Mouse (Mus musculus) midbrain, embryonic 10.5 days (tissue): ENCODE measurements around the gene Serpinb6a. TPM values are rescaled to one million over a fixed set of nuclear protein-coding genes. Genes with fewer than 3 reads are reported as not detected.

Experiments used
- DNase-seq: peaks from one replicate; pipeline ENCODE4 v3.0.0-alpha.2; 2017; ENCODE audit warnings: low spot score
- H3K27ac ChIP-seq: fragments of 300-500 bp; sonication (generic); replicated peaks from 2 replicates; pipeline ENCODE4 v1.5.1; 2016; ENCODE audit warnings: mild to moderate bottlenecking
- H3K27me3 ChIP-seq: fragments of 300-500 bp; sonication (generic); 2 replicates; pipeline ENCODE4 v1.6.1; 2016; ENCODE audit warnings: low read depth, mild to moderate bottlenecking; ENCODE audit not compliant: poor library complexity, severe bottlenecking
- H3K36me3 ChIP-seq: fragments of 300-500 bp; sonication (generic); 2 replicates; pipeline ENCODE4 v1.6.1; 2016; ENCODE audit warnings: mild to moderate bottlenecking, moderate library complexity
- H3K4me1 ChIP-seq: fragments of 300-500 bp; sonication (generic); 2 replicates; pipeline ENCODE4 v1.6.1; 2016
- H3K4me3 ChIP-seq: fragments of 300-500 bp; sonication (generic); 2 replicates; pipeline ENCODE4 v1.5.1; 2016; ENCODE audit warnings: mild to moderate bottlenecking, moderate library complexity
- H3K9me3 ChIP-seq: fragments of 300-500 bp; sonication (generic); replicated peaks from 2 replicates; pipeline ENCODE4 v1.6.1; 2016; ENCODE audit warnings: mild to moderate bottlenecking
- WGBS: fragments of 180-500 bp; shearing (Covaris S2); methylation state at CpG from one replicate; pipeline ENCODE4 v1.1.7; 2016; 5-methylcytosine and 5-hydroxymethylcytosine counted together
- polyA plus RNA-seq: library from polyadenylated mRNA; unstranded; fragments of >200 nt; fragmentation: Nextera tagmentation; extraction: Ambion mirVana; gene quantifications from 2 replicates; pipeline ENCODE4 v1.2.1, GENCODE M21; 2016

Gene Serpinb6a
- polyA plus RNA-seq, 1 experiment from 2014 or later, result 27.6 TPM

DNA sequence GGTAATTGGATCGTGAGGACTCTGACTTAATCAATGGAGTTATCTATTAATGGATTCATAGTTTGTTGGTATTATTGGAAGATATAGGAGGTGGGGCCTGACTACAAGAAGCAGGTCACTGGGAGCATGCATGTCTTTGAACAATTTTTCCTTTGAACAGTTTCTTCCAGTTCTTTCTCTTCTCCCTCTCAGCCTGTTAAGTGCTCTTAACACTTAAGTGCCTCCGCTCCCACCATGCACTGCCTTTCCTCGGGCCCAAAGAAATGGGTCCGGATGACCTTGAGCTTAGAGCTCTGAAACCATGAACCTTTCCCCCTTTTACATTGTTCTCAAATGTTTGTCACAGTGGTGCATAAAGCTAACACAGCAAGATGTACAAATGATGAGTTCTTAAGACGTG lies 34.1 kb upstream of the Serpinb6a start:
- Histone ChIP-seq H3K9me3 (peaks cover 3% of the 10 kb centered on the region; the same call in 1 of the 2 replicates), H3K36me3 (peaks cover 20% of the 10 kb centered on the region), H3K27ac (peak overlapping the region; percentile 97; the same call in 1 of the 2 replicates), H3K27me3 (no peaks in the 10 kb centered on the region), H3K4me1 (peaks cover 25% of the 10 kb centered on the region), H3K4me3 (no peak overlapping the region)
- whole genome bisulfite sequencing, result 79% methylated on average over 5 of the region's 5 CpGs
- no peak for DNase-seq

DNA sequence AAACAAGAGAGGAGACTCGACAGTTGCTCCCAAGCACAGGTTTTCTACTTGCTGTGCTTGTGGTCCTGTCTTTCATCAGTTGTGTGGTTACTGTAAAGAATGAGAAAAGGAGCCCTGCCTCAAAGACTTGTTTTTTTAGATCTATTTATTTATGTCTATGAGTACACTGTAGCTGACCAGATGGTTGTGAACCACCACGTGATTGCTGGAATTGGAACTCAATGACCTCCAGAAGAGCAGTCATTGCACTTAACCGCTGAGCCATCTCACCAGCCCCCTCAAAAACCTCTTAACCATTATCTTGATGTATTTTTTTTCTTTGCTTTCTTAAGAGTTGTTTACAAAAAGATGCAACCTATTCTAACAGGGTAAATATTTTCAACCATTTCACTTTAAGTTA lies 32.8 kb upstream of the Serpinb6a start:
- H3K36me3 ChIP-seq, result peaks cover 22% of the 10 kb centered on the region
- no peak overlapping the region for H3K4me3 ChIP-seq
- H3K27me3 ChIP-seq, result no peaks in the 10 kb centered on the region
- WGBS, result 89% methylated on average over 3 of the region's 3 CpGs
- H3K4me1 ChIP-seq, result peaks cover 24% of the 10 kb centered on the region
- H3K27ac ChIP-seq, result no peak overlapping the region
- DNase-seq, result no peak
- H3K9me3 ChIP-seq, result peaks cover 3% of the 10 kb centered on the region; the same call in 1 of the 2 replicates

DNA sequence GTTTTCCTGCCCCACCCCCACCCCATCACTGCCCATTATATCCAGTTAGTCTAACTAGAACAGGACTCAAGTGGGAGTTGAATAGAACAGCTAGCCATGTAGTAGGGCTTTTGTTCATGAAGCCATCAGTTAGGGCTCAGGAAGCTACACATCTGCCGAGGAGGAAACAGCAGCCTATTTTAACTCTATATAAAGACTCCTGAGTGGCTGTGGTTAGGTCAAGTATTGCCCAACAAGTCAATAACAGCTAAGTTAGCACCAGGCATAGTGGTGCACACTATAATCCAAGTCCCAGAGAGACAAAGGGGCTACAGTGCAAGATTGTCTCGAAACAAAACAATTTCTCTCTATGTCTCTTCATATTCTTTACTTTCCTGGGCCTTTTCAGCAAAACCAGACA lies 29.4 kb upstream of the Serpinb6a start:
- 87% methylated on average over 2 of the region's 2 CpGs for WGBS
- no peak overlapping the region for H3K4me3 ChIP-seq
- no peaks in the 10 kb centered on the region for H3K27me3 ChIP-seq
- no peak for DNase-seq
- no peaks in the 10 kb centered on the region for H3K9me3 ChIP-seq
- peaks cover 26% of the 10 kb centered on the region for H3K36me3 ChIP-seq
- H3K27ac ChIP-seq, result no peak overlapping the region
- H3K4me1 ChIP-seq, result peaks cover 4% of the 10 kb centered on the region

DNA sequence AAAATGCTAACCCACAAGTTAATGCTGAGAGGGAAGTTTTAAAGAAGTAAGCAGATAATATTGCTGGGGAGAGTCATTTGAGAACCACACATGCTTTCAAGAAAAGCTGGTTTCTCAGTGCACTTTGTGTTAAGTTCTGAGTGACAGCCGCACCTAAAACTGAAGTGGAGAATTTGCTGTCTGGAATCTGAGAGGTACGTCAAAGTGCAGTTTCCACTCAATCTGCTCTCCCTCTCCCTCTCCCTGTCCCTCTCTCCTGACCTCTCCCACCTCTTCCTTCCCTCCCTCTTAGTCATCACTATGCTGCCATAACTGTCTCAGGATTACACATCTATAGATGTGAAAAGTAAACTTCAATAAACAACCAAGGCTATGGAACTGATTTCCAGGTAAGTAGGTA lies 19.4 kb upstream of the Serpinb6a start:
- H3K4me1 ChIP-seq, result no peaks in the 10 kb centered on the region
- peaks cover 31% of the 10 kb centered on the region for H3K36me3 ChIP-seq
- no peaks in the 10 kb centered on the region for H3K27me3 ChIP-seq
- no peak overlapping the region for H3K4me3 ChIP-seq
- DNase-seq, result no peak
- H3K27ac ChIP-seq, result no peak overlapping the region
- 91% methylated on average over 2 of the region's 2 CpGs for WGBS
- no peaks in the 10 kb centered on the region for H3K9me3 ChIP-seq

DNA sequence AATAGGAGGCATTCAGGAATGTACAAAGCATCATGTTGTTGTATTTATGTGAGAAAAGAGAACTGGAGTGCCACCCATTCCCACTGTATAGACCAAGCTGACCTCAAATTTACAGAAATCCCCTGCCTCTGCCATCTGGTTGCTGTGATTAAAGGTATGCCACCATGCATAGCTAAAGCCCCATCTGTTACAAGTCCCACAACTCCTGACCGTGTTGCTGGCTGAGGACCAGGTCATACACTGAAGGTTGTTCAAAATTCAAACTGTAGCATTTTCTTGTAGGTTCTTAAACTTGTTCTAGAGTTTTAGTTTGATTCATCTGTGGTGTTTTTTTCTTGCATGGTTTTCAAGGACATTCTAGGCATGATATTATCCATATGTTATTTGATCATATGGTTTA lies 15.9 kb upstream of the Serpinb6a start:
- 95% methylated on average over 1 of the region's 1 CpGs for WGBS
- no peak for DNase-seq
- H3K4me3 ChIP-seq, result no peak overlapping the region
- no peaks in the 10 kb centered on the region for H3K4me1 ChIP-seq
- H3K27ac ChIP-seq, result no peak overlapping the region
- no peaks in the 10 kb centered on the region for H3K9me3 ChIP-seq
- peaks cover 51% of the 10 kb centered on the region for H3K36me3 ChIP-seq
- H3K27me3 ChIP-seq, result no peaks in the 10 kb centered on the region

DNA sequence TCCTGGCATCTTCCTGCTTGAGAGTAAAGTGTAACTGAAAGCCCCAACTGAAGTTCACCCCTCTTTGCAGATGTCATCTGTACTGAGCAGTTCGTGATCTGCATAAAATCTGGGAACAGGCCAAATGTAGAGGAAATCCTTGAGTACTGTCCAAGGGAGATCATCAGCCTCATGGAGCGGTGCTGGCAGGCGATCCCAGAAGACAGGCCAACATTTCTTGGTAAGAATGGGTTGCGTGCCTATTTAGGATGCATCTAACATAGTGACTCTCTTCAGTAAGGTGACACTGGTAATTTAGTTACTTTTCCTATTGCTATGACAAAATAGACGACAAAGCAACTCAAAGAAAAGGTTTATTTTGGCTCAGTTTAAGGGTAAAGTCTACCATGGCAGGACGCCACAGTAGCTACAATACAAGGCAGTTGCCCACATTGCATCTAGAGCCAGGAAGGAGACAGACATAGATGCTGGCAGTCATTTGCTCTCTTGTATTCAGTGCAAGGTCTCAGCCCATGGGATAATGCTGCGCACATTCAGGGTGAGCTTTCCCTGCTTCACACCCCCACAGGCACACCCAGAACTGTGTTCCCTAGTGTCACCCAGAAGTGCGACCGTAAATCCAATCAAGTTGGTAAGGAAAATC lies 14.5 kb upstream of the Serpinb6a start:
- 92% methylated on average over 9 of the region's 9 CpGs for WGBS
- Histone ChIP-seq H3K9me3 (no peaks in the 10 kb centered on the region), H3K27me3 (no peaks in the 10 kb centered on the region), H3K36me3 (peaks cover 49% of the 10 kb centered on the region), H3K4me1 (no peaks in the 10 kb centered on the region), H3K4me3 (no peak overlapping the region), H3K27ac (no peak overlapping the region)
- no peak for DNase-seq

DNA sequence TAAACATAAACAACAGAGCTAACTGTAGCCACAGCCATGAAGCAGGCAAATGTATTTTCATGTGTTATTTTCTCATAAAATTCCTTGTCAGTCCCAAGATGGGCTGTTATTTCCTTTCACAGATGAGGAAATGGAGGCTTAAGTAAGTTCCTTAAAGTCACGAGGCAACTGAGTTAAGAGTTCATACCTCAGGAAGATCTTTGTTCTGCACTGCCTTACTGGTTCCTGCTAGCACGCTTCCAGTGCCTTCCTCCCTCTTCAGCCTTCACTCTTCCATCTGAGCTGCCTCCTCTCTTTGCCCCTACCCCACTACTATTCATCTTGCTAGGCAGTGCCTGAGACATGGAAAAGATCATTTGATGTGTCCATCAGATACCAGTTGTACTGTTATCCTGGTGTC lies 4.6 kb upstream of the Serpinb6a start:
- H3K27me3 ChIP-seq, result no peaks in the 10 kb centered on the region
- no peak overlapping the region for H3K4me3 ChIP-seq
- peaks cover 11% of the 10 kb centered on the region for H3K4me1 ChIP-seq
- no peaks in the 10 kb centered on the region for H3K9me3 ChIP-seq
- 0 out of 2 replicates have a peak, but pooled peaks cover 2% of the 10 kb centered on the region for H3K36me3 ChIP-seq
- WGBS, result 75% methylated on average over 2 of the region's 2 CpGs
- no peak overlapping the region for H3K27ac ChIP-seq
- no peak for DNase-seq

DNA sequence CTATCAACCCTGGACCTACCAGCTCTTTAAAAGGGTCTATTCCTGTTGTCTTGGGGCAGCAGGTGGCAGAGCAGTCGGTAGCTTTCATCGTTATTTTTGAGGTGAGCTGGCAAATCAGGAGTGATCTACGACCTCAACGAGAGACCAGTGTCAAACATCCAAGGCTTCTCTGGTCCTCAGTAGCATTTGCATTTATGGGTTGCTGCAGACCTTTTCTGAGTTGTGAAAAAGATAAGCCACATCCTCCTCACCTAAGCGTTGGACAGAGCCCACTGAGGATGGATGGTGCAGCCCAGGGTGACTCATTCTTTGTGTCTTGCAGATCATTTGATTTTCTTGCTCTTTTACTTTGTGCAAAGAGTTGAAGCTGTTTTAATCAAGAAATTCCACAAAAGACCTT lies 464 bp upstream of the Serpinb6a start:
- Histone ChIP-seq H3K27ac (peak overlapping the region; percentile 95), H3K4me1 (peaks cover 25% of the 10 kb centered on the region), H3K27me3 (no peaks in the 10 kb centered on the region), H3K4me3 (peak overlapping the region; percentile 97), H3K9me3 (no peaks in the 10 kb centered on the region), H3K36me3 (no peaks in the 10 kb centered on the region)
- no peak for DNase-seq
- WGBS, result 16% methylated on average over 5 of the region's 5 CpGs

DNA sequence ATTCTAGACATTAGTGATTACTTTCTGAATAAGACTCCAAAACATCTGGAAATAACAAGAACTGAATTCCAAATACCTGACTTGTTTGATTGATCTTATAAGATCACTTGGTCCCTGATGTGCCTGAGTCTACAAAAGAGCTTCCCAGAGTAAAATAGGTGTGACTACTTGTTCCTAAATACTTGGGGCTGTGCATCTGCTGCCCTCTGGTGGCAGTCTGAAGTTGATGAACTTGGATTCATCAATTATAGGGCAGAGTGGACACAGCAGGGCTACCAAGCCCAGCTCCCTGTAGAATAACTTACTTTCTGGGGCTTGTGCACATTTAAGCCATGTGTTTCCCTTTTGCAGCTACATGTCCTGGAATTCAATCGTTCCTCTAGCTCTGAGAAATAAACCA lies 7.4 kb downstream of the Serpinb6a start:
- DNase-seq, result peak; percentile 58
- no peak overlapping the region for H3K27ac ChIP-seq
- 25% methylated on average over 1 of the region's 1 CpGs for WGBS
- no peaks in the 10 kb centered on the region for H3K4me1 ChIP-seq
- no peaks in the 10 kb centered on the region for H3K27me3 ChIP-seq
- H3K4me3 ChIP-seq, result no peak overlapping the region
- H3K9me3 ChIP-seq, result no peaks in the 10 kb centered on the region
- 0 out of 2 replicates have a peak, but pooled peaks cover 3% of the 10 kb centered on the region for H3K36me3 ChIP-seq

DNA sequence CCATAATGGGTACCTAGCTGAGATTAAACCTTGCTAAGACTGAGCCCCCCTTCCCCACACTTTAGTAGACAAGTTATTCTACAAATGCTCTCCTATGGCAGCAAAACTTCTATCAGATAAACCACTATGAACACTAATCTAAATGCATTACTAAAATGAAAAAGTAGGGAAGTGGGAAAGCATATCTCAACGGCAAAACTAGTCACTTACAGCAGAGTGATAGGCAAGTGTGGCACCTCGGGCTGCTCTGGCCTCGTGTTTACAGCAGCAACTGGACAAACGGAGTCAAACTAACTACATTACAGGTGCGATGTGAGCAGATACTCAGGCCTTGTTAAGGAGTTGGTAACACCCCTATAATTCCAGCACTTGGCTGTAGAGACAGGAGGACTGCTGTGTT lies 13.0 kb downstream of the Serpinb6a start:
- no peaks in the 10 kb centered on the region for H3K4me1 ChIP-seq
- DNase-seq, result no peak
- no peak overlapping the region for H3K4me3 ChIP-seq
- 87% methylated on average over 5 of the region's 5 CpGs for WGBS
- H3K27ac ChIP-seq, result no peak overlapping the region
- no peaks in the 10 kb centered on the region for H3K27me3 ChIP-seq
- peaks cover 22% of the 10 kb centered on the region for H3K36me3 ChIP-seq
- no peaks in the 10 kb centered on the region for H3K9me3 ChIP-seq

DNA sequence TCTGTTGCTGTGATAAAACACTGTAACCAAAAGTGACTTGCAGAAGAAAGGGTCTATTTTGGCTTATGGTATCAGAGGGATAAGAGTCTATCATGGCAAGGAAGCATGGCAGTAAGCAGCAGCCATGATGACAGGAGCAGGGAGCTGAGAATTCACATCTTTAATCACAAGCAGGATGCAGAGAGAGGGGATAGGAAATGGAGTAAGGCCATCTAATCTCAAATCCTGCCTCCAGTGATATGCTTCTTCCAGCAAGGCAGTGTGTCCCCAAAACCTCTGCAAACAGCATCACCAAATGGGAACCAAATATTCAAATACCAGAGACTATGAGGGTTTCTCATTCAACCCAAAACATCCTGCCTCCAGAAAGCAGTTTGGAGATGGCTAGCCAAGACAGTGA lies 36.0 kb downstream of the Serpinb6a start:
- H3K27me3 ChIP-seq, result no peaks in the 10 kb centered on the region
- no peaks in the 10 kb centered on the region for H3K9me3 ChIP-seq
- H3K36me3 ChIP-seq, result 0 out of 2 replicates have a peak, but pooled peaks cover 4% of the 10 kb centered on the region
- H3K4me3 ChIP-seq, result no peak overlapping the region
- H3K27ac ChIP-seq, result no peak overlapping the region
- peaks cover 17% of the 10 kb centered on the region for H3K4me1 ChIP-seq
- DNase-seq, result no peak

DNA sequence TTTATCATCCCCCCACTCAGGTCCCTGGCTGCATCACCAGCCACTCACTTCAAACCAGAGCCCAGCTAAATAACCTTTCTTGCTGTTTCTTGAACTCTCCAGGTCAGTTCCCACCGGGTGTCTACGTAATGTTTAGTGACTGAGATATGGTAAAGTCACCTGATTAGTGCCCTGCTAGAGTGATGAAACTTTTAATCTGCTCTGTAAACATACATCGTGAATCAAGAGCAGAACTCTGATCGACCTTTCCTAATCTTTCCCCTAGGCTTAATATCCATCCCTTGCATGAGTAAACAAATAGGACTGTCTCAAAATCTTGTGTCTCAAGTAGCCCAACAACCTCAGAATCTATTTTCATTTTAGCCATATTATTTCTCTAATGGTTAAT lies 36.6 kb downstream of the Serpinb6a start:
- Histone ChIP-seq H3K27me3 (no peaks in the 10 kb centered on the region), H3K27ac (no peak overlapping the region), H3K36me3 (0 out of 2 replicates have a peak, but pooled peaks cover 4% of the 10 kb centered on the region), H3K4me1 (peaks cover 17% of the 10 kb centered on the region), H3K4me3 (peak overlapping the region; percentile 66; the same call in 1 of the 2 replicates), H3K9me3 (no peaks in the 10 kb centered on the region)
- no peak for DNase-seq
- 76% methylated on average over 4 of the region's 4 CpGs for WGBS

DNA sequence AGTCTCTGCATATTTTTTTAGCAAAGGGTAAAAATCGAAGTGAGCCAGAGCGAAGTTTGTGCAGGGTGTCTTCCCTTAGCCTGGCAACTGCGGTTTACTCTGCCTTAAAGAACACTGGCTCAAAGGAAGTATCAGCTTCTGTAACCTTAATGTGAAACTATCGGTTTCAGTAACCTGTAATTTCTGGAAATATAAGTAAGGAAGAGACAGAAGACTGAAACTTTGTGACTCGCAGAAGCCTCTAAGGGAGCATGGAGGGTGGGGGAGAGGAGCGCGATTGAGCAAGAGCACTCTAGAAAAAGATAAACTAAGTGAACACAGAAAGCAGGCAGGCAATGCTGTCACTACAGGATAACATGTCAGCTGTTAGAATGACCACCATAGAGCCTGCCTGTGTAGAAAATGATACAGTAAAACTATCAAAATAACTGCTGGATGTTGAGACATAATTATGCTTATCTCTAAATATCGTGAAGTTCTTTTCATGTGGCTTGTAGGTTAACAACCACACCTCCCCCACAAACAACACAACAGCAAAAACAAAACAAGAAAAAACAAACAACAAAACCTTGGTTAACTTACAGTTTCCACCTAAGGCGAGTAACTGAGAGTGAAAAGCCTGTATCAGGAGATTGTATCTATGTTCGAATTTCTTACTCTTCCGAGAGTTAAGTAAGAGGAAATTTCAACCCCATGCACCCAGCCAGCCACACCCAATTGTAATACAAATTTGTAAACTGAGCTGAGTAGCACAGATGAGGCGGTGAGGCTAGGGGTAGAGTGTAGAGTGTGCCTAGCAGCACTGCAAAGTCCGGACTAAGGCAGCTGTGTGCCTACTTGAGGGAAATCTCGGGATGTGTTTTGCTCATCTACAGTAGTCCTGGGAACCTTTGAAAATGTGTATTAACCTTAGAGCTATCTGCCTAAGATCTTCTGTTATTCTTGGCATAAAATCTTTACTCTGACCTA lies 37.3 kb downstream of the Serpinb6a start:
- peak overlapping the region; percentile 90 for H3K27ac ChIP-seq
- DNase-seq, result no peak
- H3K27me3 ChIP-seq, result no peaks in the 10 kb centered on the region
- peak overlapping the region; percentile 66 for H3K4me3 ChIP-seq
- H3K36me3 ChIP-seq, result no peaks in the 10 kb centered on the region
- 25% methylated on average over 14 of the region's 14 CpGs for WGBS
- H3K9me3 ChIP-seq, result no peaks in the 10 kb centered on the region
- peaks cover 17% of the 10 kb centered on the region for H3K4me1 ChIP-seq
